Mouse (Mus musculus): ENCODE measurements around the gene Gm45713. TPM values are rescaled to one million over a fixed set of nuclear protein-coding genes. Genes with fewer than 3 reads are reported as not detected.
A peak's percentile ranks its signal among the peaks of the same experiment; 100 is the strongest.

The Gm45713 gene
- total and polyA plus RNA-seq, 3 experiments: 3.9 TPM; not detected in 2

DNA sequence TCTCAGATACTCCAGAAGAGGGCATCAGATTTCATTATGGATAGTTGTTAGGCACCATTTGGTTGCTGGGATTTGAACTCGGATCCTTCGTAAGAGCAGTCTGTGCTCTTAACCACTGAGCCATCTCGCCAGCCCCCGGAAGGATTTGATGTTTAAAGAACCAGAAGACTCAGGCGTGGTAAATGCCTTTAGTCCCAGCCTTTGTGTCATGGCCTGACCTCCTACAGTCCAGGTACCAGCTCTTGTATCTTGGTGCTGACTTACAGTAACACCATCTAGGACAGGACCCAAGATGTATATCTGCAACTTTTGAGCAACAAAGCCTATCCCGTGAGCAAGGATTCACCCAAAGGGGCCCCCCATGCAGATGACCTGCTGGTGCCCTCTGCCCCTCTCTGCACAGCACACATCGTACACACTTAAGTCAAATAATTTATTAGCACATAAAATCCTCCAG is 10.9 kb downstream of the Gm45713 start:
- Histone ChIP-seq H3K36me3 (ENCODE audit: control insufficient read depth in 1 of 2, insufficient read depth in 2 of 2, low read length in 2 of 2) (peaks cover 14 to 19% of the 10 kb centered on the region in 2 experiments), H3K9ac (ENCODE audit: control insufficient read depth, low read depth, low read length, poor library complexity, severe bottlenecking) (peak overlapping the region; percentile 97), H3K27me3 (ENCODE audit: control insufficient read depth in 1 of 2, insufficient read depth in 2 of 2, low read length in 2 of 2) (no peaks in the 10 kb centered on the region), H3K4me3 (ENCODE audit: control insufficient read depth in 1 of 2, insufficient read depth in 1 of 2, low read depth in 2 of 2, low read length in 2 of 2) (peak overlapping the region; percentile 87 to 91; a peak in 3 of 4 replicates), H3K4me1 (ENCODE audit: control insufficient read depth in 1 of 2, insufficient read depth in 2 of 2, low read length in 2 of 2) (peaks cover 0 to 25% of the 10 kb centered on the region in 2 experiments; a peak in 2 of 4 replicates), H3K79me2 (ENCODE audit: control insufficient read depth, insufficient read depth, low read length, poor library complexity) (peaks cover 68% of the 10 kb centered on the region), H3K27ac (ENCODE audit: control insufficient read depth, low read depth, low read length) (peak overlapping the region; percentile 93), H3K9me3 (replicated peaks; ENCODE audit: insufficient read depth, low read length) (no peaks in the 10 kb centered on the region)
- peak; percentile 90 for DNase-seq (ENCODE audit: low read depth, low spot score)
- TF ChIP-seq TCF12 (IDR thresholded peaks at IDR 0.05; ENCODE audit: low read depth, low read length) (no peak), TBP (IDR thresholded peaks at IDR 0.05; ENCODE audit: low read depth, low read length) (peak; percentile 89), POLR2A (IDR thresholded peaks at IDR 0.05; ENCODE audit: control insufficient read depth in 1 of 2, insufficient read depth in 1 of 2, low read depth in 1 of 2, low read length in 2 of 2, poor library complexity in 1 of 2) (peak in 1 of 2 experiments; percentile 26; a peak in 2 of 4 replicates), USF1 (IDR thresholded peaks at IDR 0.05; ENCODE audit: low read depth, low read length) (no peak)

DNA sequence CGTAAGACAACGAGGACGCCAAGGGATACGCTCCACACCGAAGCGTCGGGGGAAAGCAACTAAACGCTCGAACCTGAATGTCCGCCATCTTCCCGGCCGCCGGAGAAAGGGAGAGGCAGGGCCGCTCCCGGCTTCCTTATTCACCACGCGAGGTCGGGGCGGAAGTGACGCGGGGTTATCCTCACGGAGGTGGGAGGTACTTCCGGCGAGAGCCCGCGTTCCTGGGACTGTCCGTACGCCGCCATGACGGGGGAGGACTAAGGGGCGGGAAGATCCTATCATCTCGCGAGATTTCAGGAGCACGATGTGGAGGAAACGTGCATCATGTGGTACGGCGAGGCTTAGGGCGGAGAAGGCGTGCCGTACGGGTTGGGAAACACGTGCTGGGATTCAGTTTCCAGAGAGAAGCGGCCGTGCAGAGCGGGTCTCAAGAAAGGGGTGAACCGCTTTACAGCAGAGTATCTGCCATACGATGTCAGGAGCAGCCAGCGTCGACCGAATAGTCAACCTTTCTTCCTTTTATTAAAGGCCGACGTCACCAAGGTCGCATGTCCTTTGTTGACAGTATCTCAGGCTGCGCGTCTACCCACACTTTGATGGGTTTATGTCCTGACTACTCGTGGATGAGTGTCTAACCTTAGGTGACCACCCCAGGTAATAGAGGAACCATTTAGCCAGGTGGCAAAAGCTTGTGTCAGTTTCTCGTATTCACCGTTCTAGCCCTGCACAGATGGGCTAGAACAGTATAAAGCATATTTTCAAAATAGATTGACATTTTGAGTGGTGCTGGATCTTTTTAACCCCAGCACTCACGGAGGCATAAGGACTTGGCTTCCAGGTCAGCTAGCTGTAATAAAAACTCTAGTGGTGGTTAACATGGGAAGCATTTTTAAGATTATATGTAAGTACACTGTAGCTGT is 11.5 kb downstream of the Gm45713 start, which contains the start of gene Rps11:
Gene Rps11, minus strand, starts transcription at position 216 of the 920 bp plus-strand sequence.
- Histone ChIP-seq H3K9me3 (replicated peaks; ENCODE audit: insufficient read depth, low read length) (no peaks in the 10 kb centered on the region), H3K4me1 (ENCODE audit: control insufficient read depth in 1 of 2, insufficient read depth in 2 of 2, low read length in 2 of 2) (peaks cover 0 to 22% of the 10 kb centered on the region in 2 experiments; a peak in 2 of 4 replicates), H3K27ac (ENCODE audit: control insufficient read depth, low read depth, low read length) (peak within 1 kb of the TSS; percentile 93), H3K9ac (ENCODE audit: control insufficient read depth, low read depth, low read length, poor library complexity, severe bottlenecking) (peak within 1 kb of the TSS; percentile 97), H3K79me2 (ENCODE audit: control insufficient read depth, insufficient read depth, low read length, poor library complexity) (peaks cover 63% of the 10 kb centered on the region), H3K4me3 (ENCODE audit: control insufficient read depth in 1 of 2, insufficient read depth in 1 of 2, low read depth in 2 of 2, low read length in 2 of 2) (peak within 1 kb of the TSS; percentile 68 to 87), H3K36me3 (ENCODE audit: control insufficient read depth in 1 of 2, insufficient read depth in 2 of 2, low read length in 2 of 2) (peaks cover 14 to 17% of the 10 kb centered on the region in 2 experiments), H3K27me3 (ENCODE audit: control insufficient read depth in 1 of 2, insufficient read depth in 2 of 2, low read length in 2 of 2) (no peaks in the 10 kb centered on the region)
- DNase-seq (ENCODE audit: low read depth, low spot score): peak; percentile 100
- no peak for TF ChIP-seq SIN3A (IDR thresholded peaks at IDR 0.05; ENCODE audit: low read length)
- TF ChIP-seq POLR2A (IDR thresholded peaks at IDR 0.05; ENCODE audit: control insufficient read depth in 1 of 2, insufficient read depth in 1 of 2, low read depth in 1 of 2, low read length in 2 of 2, poor library complexity in 1 of 2): peak; percentile 66 to 92; a peak in 3 of 4 replicates
- TF ChIP-seq ETS1 (IDR thresholded peaks at IDR 0.05; ENCODE audit: low read depth, low read length): no peak
- no peak for TF ChIP-seq HCFC1 (IDR thresholded peaks at IDR 0.05; ENCODE audit: low read depth, low read length)
- TF ChIP-seq ZMIZ1 (IDR thresholded peaks at IDR 0.05; ENCODE audit: low read depth, low read length): no peak
- no peak for TF ChIP-seq E2F4 (IDR thresholded peaks at IDR 0.05; ENCODE audit: borderline replicate concordance, low read depth, low read length)
- TF ChIP-seq BHLHE40 (IDR thresholded peaks at IDR 0.05; ENCODE audit: borderline replicate concordance, low read depth, low read length): no peak
- no peak for TF ChIP-seq MAZ (IDR thresholded peaks at IDR 0.05; ENCODE audit: low read depth, low read length)
- no peak for TF ChIP-seq MAX (IDR thresholded peaks at IDR 0.05; ENCODE audit: low read length)
- no peak for TF ChIP-seq GATA1 (IDR thresholded peaks at IDR 0.05; ENCODE audit: low read depth, low read length)
- TF ChIP-seq MYC (IDR thresholded peaks at IDR 0.05; ENCODE audit: low read depth, low read length): no peak
- no peak for TF ChIP-seq TAL1 (IDR thresholded peaks at IDR 0.05; ENCODE audit: low read length)
- no peak for TF ChIP-seq NELFE (IDR thresholded peaks at IDR 0.05; ENCODE audit: low read depth, low read length)
- peak; percentile 83 for TF ChIP-seq TBP (IDR thresholded peaks at IDR 0.05; ENCODE audit: low read depth, low read length)
- no peak for TF ChIP-seq POLR2AphosphoS2 (IDR thresholded peaks at IDR 0.05; ENCODE audit: low read length)
- peak; percentile 86; the same call in 1 of the 2 replicates for TF ChIP-seq POLR2AphosphoS5 (IDR thresholded peaks at IDR 0.05; ENCODE audit: borderline replicate concordance, low read depth, low read length)
- TF ChIP-seq CHD1 (IDR thresholded peaks at IDR 0.05; ENCODE audit: low read depth, low read length): no peak
- TF ChIP-seq USF1 (IDR thresholded peaks at IDR 0.05; ENCODE audit: low read depth, low read length): no peak
- no peak for TF ChIP-seq MYB (IDR thresholded peaks at IDR 0.05; ENCODE audit: low read depth, low read length)
- TF ChIP-seq CTCF (IDR thresholded peaks at IDR 0.05 in 2 of 3, conservative IDR thresholded peaks at IDR 0.05 in 1 of 3; ENCODE audit: control insufficient read depth in 1 of 3, insufficient read depth in 1 of 3, low read depth in 2 of 3, low read length in 3 of 3, poor library complexity in 1 of 3, severe bottlenecking in 1 of 3): peak in 1 of 3 experiments; percentile 35; a peak in 2 of 6 replicates
- no peak for TF ChIP-seq ZNF384 (IDR thresholded peaks at IDR 0.05; ENCODE audit: low read depth, low read length)
- TF ChIP-seq CHD2 (IDR thresholded peaks at IDR 0.05; ENCODE audit: low read length): no peak

Data from MEL (cell line).